Mouse (Mus musculus) heart, embryonic 16.5 days (tissue): ENCODE measurements around the gene Crip2. TPM values are rescaled to one million over a fixed set of nuclear protein-coding genes. Genes with fewer than 3 reads are reported as not detected.

Experiments
- ATAC-seq: fragments of 200-750 bp; cut with Nextera tagmentation; replicated peaks from 2 replicates; pipeline ENCODE4 v1.8.0; 2017; ENCODE audit warnings: moderate number of reproducible peaks; ENCODE audit not compliant: insufficient read depth, low FRiP score; ENCODE audit errors: extremely low read depth
- H3K27ac ChIP-seq: fragments of 300-500 bp; sonication (generic); 2 replicates; pipeline ENCODE4 v1.5.1; 2014; ENCODE audit warnings: mild to moderate bottlenecking, low read length, control low read depth, moderate library complexity
- H3K27me3 ChIP-seq: fragments of 300-500 bp; sonication (generic); 2 replicates; pipeline ENCODE4 v1.6.1; 2014; ENCODE audit warnings: low read length, mixed read lengths; ENCODE audit not compliant: control insufficient read depth, insufficient read depth
- H3K36me3 ChIP-seq: fragments of 300-500 bp; sonication (generic); 2 replicates; pipeline ENCODE4 v1.6.1; 2014; ENCODE audit not compliant: control insufficient read depth, insufficient read depth
- H3K4me1 ChIP-seq: fragments of 300-500 bp; sonication (generic); 2 replicates; pipeline ENCODE4 v1.6.1; 2014; ENCODE audit warnings: low read length, mixed read lengths; ENCODE audit not compliant: control insufficient read depth, insufficient read depth
- H3K4me2 ChIP-seq: fragments of 300-500 bp; sonication (generic); 2 replicates; pipeline ENCODE4 v1.6.1; 2014; ENCODE audit warnings: low read depth, mild to moderate bottlenecking, control low read depth, low read length
- H3K4me3 ChIP-seq: fragments of 300-500 bp; sonication (generic); 2 replicates; pipeline ENCODE4 v1.5.1; 2014; ENCODE audit warnings: mild to moderate bottlenecking, control low read depth, low read length
- H3K9ac ChIP-seq: fragments of 300-500 bp; sonication (generic); 2 replicates; pipeline ENCODE4 v1.6.1; 2014; ENCODE audit warnings: low read length, control low read depth
- H3K9me3 ChIP-seq: fragments of 300-500 bp; sonication (generic); replicated peaks from 2 replicates; pipeline ENCODE4 v1.6.1; 2016; ENCODE audit warnings: low read length; ENCODE audit not compliant: control insufficient read depth
- WGBS: fragments of 180-500 bp; shearing (Covaris S2); extraction: QIAGEN DNeasy Blood & Tissue Kit; methylation state at CpG from one replicate; pipeline ENCODE4 v1.1.7; 2014; 5-methylcytosine and 5-hydroxymethylcytosine counted together
- polyA plus RNA-seq: library from polyadenylated mRNA; unstranded; fragments of >200 nt; fragmentation: Nextera tagmentation; extraction: Ambion mirVana; gene quantifications from 2 replicates; pipeline ENCODE4 v1.2.1, GENCODE M21; 2015

Gene Crip2
- polyA plus RNA-seq, 1 experiment from 2014 or later = 1,743 TPM

DNA sequence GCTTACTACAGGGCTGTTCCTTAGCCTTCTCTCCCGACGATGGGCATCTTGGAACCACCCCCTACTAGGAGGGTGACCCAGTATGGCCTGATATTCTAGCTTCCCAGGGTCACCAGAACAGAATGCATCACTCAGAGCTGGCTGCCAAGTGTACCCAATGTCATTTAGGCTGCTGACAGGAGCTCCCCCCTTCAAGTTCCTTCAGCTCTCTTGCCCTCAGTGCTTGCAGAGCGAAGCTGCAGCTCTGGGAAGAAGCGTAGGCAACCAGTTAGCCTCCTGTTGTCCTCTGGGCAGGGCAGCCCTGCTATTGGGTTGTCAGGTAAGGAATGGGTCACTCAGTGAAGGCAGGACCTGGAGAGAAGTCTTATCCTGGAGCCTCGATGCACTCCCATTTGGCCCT is 44.9 kb downstream of the Crip2 start:
- Histone ChIP-seq H3K36me3 (no peaks in the 10 kb centered on the region), H3K9ac (no peak overlapping the region), H3K27ac (no peak overlapping the region), H3K27me3 (peaks cover 36% of the 10 kb centered on the region), H3K9me3 (no peaks in the 10 kb centered on the region; the same call in 1 of the 2 replicates), H3K4me2 (peak overlapping the region; percentile 90; the same call in 1 of the 2 replicates), H3K4me3 (no peak overlapping the region), H3K4me1 (peaks cover 17% of the 10 kb centered on the region)
- 62% methylated on average over 5 of the region's 5 CpGs for WGBS
- no peak for ATAC-seq

DNA sequence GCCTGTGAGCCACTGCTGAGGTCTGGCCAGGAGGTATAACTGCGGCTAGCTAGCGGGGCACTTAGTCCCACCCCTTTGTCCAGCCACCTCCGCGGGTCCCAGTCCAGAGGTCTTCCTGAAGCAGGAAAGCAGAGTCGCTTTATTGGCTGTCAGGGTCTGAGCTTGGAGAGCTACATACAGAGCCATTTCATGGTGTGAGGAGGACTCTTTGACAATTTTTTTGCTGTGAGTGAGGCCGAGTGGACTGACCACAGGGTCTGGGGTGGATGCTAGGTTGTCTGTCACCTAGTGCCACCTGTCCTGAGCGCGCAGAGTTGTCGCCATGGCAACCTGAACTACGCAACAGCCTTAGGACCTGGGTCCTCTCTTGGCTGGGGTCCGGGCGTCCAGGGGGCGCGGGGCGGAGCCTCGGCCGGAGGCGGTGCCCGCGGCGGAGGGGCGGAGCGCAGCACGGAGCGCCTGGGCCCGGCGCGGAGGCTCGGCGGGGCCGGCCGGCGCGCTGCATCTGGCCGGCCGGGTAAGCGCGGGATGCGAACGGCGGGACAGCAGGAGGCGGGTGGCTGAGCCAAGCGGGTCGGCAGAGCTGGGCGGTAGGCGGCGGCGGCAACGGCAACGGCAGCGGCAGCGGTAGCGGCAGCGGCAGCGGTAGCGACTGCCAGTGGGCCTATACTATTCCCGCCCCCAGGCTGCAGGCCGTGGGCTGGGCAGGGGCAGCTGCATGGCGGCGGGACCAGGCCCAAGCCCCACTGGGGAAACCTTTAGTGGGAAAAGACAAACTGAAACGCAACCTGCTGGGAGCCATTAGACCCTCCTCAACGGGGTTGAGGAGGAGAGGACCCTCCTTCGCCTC is 45.6 kb downstream of the Crip2 start, which contains the start of gene Tmem121:
Gene Tmem121 (plus strand): TSS at position 489 of the 850 bp plus-strand sequence.
- no peaks in the 10 kb centered on the region for H3K36me3 ChIP-seq
- peak within 1 kb of the TSS; percentile 73 for H3K9ac ChIP-seq
- peaks cover 17% of the 10 kb centered on the region for H3K4me1 ChIP-seq
- H3K4me2 ChIP-seq = peak within 1 kb of the TSS; percentile 90
- H3K27ac ChIP-seq = no peak within 1 kb of the TSS
- H3K4me3 ChIP-seq = peak within 1 kb of the TSS; percentile 68
- H3K27me3 ChIP-seq = peaks cover 36% of the 10 kb centered on the region
- H3K9me3 ChIP-seq = no peaks in the 10 kb centered on the region; the same call in 1 of the 2 replicates
- 1% methylated on average over 63 of the region's 63 CpGs for WGBS
- ATAC-seq = no peak

DNA sequence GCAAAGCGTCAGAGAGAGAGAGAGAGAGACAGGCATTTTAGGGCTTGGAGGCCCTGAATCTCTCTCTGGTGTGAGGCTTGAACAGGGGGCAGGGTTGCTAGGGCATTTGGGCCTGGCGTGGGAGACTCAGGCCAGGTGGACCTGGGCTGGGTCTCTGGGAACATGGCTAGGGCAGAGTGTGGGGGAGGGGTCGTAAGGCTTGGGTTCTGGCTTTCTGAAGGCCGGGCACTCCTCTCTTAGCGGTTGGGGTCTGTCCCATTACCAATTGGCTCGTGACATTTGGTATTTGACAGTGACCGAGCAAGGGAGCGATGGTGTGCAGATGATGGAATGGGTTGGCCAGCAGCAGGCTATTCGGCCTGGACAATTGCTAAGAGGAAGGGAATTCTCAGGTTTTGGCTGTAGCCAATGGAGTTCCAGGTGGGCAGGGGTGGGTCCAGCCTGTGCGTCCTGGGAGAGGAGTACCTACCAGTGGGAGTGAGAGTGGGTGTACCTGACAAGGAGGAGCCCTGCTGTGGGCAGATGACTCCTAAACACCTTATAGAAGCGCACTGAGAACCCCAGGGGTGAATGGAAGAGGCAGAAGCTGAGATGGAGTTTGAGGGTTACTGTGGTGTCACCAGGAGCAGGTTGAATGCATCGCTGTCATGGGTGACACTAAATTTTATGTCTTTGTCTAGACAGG is 46.4 kb downstream of the Crip2 start:
- Histone ChIP-seq H3K4me1 (peaks cover 17% of the 10 kb centered on the region), H3K27me3 (peaks cover 36% of the 10 kb centered on the region), H3K4me2 (peak overlapping the region; percentile 90), H3K27ac (no peak overlapping the region), H3K9ac (peak overlapping the region; percentile 73), H3K4me3 (peak overlapping the region; percentile 68), H3K9me3 (no peaks in the 10 kb centered on the region; the same call in 1 of the 2 replicates), H3K36me3 (no peaks in the 10 kb centered on the region)
- WGBS = 44% methylated on average over 12 of the region's 12 CpGs
- ATAC-seq = no peak

DNA sequence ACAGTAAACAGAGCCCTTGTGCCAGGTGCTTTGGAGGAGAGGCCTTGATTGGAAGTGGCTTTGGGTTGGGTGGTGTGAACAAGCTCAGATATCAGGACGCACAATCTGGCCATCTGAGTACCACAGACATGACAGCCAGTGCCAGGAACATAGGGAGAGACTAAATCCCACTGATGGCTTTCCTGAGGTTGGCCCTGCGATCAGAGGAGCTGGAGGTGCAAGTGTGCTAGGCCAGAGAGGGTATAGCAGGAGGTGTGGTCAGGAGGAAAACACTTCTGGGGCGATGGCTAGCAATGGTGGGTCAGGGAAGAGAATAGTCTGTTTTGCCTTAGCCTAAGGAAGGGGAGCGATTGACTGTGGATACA is 47.0 kb downstream of the Crip2 start:
- Histone ChIP-seq H3K36me3 (no peaks in the 10 kb centered on the region), H3K4me2 (peak overlapping the region; percentile 83), H3K9ac (peak overlapping the region; percentile 48; the same call in 1 of the 2 replicates), H3K27ac (no peak overlapping the region), H3K27me3 (peaks cover 36% of the 10 kb centered on the region), H3K4me3 (peak overlapping the region; percentile 50), H3K4me1 (peaks cover 17% of the 10 kb centered on the region), H3K9me3 (no peaks in the 10 kb centered on the region; the same call in 1 of the 2 replicates)
- 48% methylated on average over 4 of the region's 4 CpGs for WGBS
- ATAC-seq = no peak

DNA sequence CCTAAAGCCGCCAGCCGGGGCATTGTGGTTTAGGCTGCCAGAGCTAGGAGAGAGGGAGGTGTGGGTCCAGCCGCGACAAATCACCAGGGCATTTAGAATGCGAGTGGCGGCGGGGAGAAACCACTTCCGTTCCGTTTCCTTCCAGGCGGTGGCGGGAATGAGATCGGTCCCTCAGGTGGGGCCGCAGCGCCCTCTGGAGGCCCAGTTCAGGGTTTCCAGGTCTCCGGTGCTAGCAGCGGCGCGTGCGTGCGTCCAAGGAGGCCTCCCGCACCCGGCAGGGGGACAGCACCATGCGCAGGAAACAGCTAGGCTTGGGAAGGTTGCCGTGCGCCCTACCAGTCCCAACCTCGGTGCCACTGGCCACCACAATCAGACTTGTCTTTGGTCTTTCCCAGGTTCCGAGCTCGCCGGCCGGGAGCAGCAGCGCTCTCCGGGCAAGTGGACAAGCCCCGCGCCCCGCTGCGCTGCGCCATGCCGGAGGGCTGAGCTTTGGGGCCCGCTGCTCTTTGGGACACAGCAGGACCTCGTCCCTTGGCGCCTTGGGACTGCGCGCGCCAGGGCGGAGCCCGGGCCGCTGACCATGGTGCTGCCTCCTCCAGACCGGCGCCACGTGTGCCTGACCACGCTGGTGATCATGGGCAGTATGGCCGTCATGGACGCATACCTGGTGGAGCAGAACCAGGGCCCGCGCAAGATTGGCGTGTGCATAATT is 47.7 kb downstream of the Crip2 start:
- Histone ChIP-seq H3K27me3 (peaks cover 36% of the 10 kb centered on the region), H3K4me3 (peak overlapping the region; percentile 50), H3K9me3 (no peaks in the 10 kb centered on the region; the same call in 1 of the 2 replicates), H3K36me3 (no peaks in the 10 kb centered on the region), H3K4me2 (peak overlapping the region; percentile 83), H3K27ac (no peak overlapping the region), H3K4me1 (peaks cover 17% of the 10 kb centered on the region), H3K9ac (peak overlapping the region; percentile 48; the same call in 1 of the 2 replicates)
- peak; percentile 51; the same call in 1 of the 2 replicates for ATAC-seq
- 3% methylated on average over 56 of the region's 56 CpGs for WGBS

DNA sequence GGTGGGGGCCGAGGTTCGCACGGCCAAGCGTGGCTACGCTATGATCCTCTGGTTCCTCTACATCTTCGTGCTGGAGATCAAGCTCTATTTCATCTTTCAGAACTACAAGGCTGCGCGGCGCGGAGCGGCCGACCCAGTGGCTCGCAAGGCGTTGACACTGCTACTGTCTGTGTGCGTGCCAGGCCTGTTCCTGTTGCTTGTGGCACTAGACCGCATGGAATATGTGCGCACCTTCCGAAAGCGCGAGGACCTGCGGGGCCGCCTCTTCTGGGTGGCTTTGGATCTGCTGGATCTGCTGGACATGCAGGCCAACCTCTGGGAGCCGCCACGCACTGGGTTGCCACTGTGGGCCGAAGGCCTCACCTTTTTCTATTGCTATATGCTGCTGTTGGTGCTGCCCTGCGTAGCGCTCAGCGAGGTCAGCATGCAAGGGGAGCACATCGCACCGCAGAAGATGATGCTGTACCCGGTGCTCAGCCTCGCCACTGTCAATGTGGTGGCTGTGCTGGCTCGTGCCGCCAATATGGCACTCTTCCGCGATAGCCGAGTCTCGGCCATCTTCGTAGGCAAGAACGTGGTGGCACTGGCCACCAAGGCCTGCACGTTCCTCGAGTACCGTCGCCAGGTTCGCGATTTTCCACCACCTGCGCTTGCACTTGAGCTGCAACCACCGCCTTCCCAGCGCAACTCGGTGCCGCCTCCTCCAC is 48.5 kb downstream of the Crip2 start:
- WGBS = 78% methylated on average over 51 of the region's 51 CpGs
- Histone ChIP-seq H3K36me3 (no peaks in the 10 kb centered on the region), H3K4me2 (peak overlapping the region; percentile 83), H3K9me3 (no peaks in the 10 kb centered on the region; the same call in 1 of the 2 replicates), H3K9ac (no peak overlapping the region), H3K4me3 (peak overlapping the region; percentile 50; the same call in 1 of the 2 replicates), H3K27ac (no peak overlapping the region), H3K4me1 (peaks cover 17% of the 10 kb centered on the region), H3K27me3 (peaks cover 36% of the 10 kb centered on the region)
- ATAC-seq = no peak

DNA sequence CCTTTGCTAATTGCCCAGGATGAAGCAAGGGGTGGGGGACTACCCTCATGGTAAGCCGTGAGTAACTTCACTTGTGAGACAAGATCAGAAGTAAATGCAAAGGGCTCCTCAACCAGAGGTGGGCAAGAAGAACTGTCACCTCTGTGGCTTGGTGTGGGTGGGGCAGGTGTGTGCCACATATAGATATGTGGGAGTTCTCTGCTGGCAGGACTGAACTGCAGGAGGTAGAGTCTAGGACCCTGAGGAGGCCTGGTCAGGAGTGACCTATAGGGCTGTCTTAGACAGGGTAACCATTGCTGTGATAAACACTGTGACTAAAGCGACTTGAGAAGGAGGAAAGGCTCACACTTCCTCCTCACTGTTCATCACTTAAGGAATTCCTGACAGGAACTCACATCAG is 53.4 kb downstream of the Crip2 start:
- Histone ChIP-seq H3K9me3 (no peaks in the 10 kb centered on the region; the same call in none of the 2 replicates), H3K4me3 (no peak overlapping the region), H3K4me2 (no peak overlapping the region), H3K27ac (no peak overlapping the region), H3K27me3 (peaks cover 3% of the 10 kb centered on the region), H3K36me3 (no peaks in the 10 kb centered on the region), H3K4me1 (no peaks in the 10 kb centered on the region), H3K9ac (no peak overlapping the region)
- WGBS = 42% methylated on average over 2 of the region's 2 CpGs
- ATAC-seq = no peak
